Mouse (Mus musculus) cerebellum, adult 11 months (tissue): ENCODE measurements at regions not wholly inside any gene's neighbourhood (a gene's known extent, or its start where the extent isn't known, plus 50 kb on each side); places are given as distances from the start of the nearest gene placed in this dataset.

ENCODE experiments used
- DNase-seq: peaks from one replicate; pipeline ENCODE4 v3.0.0; 2022

DNA sequence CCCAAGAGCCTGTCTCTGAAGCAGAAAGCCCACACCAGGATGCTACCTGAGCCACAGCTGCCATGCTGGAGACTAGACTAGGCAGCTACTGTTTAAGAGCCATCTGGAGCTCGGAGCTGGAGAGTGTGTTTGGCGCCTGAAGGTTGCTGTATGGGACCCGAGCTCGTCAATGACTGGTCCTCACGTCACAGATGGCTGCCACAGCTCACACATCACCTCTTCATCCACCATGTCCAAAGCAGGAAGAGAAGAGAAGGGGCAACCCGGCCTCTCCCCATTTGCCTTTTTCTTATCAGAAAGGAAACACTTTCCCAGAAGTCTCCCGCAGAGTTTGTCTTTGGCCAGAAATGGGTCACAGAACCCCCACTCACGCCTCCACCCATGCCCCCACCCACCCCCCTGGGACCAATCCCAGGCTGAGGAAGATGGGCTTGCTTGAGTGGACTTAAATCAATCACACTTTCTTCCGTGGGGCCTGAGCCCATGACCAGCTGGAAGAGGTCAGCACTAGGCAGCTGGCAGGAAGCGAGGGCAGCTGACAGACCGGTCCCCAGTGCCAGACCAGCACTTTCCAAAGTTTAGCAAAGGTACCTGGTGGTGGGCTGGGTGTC is 53.5 kb upstream of the Ptpn1 start:
- DNase-seq: no peak

DNA sequence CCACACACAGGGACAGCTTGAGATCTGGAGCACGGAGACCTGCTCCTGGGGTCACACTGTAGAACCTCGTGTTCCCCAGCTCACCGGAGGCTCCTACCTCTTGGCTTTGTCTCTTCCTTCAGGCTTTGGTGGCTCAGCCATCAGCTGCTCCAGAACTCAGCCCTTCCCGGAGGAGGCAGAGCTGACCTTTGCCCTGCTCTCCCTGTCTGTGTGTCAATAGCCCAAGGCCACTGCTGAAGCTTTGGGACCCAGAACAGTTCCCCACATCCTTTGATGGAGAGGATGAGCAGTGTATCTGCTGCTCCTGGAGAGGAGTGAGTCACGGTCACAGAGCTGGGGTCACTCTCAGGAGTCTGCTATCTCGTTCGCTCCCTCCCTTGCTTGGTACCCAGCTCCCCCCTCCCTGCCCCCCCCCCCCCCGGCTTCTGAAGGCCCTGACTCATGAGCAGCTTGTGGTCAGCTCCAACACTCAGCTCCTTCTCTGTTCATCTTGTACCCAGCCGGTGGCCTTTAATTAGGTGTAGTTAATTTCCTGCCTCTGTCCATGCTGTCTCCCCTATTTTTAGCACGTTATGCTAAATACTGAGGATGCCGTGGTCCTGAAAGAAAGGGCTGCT is 54.5 kb upstream of the Ptpn1 start:
- no peak for DNase-seq

DNA sequence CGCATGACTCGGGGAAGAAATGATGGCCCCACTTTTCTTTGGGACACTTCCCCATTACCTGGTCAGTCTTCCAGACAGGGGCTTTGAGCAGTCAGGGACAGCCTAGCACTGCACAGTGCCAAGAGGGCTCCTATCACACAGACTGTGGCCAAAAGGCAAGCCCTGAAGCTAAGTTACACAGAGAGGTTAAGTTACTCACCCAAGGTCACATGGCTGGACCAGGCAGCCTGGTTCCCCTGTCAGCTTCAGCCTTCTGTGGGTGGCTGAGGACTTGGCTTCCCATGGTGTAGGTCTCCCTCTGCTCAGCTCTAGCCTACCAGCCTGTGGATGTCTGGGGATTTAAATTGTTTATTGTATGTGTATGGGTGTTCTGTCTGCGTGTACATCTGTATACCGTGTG is 59.4 kb upstream of the Ptpn1 start:
- DNase-seq: no peak

DNA sequence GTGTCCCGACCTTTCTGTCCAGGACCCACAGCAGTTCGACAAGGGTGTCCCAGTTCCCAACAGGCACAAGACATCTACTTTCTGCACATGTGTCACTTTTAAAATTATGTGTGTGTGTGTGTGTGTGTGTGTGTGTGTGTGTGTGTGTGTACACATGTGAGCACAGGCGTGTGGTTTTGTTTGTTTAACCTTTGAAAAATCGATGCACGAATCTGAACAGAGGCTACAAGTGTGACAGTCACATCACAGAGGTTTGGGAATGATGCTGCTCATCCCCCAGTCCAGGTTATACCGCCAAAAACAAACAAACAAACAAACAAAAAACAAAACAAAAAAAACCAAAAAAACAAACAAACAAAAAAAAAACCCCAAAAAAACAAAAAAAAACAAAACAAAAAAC is 61.7 kb upstream of the Ptpn1 start:
- no peak for DNase-seq

DNA sequence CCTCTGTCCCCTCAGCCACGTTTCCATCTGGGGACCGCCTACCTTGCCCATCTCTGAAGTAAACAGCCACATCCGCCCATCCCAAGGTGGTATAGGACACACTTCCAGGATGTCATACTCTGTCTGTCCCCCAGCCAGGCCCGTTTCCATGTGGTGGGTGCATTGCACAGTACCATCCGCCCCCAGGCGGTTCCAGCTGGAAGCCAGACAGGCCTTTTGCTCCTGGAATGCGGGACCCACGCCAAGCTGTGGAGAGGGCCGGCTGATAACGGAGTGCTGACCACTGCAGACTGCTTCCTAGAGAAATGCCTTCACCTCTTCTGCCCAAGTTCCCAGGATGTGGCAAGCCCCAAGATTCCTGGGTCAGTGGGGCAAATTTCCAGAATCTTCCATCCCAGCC is 65.1 kb upstream of the Ptpn1 start:
- DNase-seq: no peak

DNA sequence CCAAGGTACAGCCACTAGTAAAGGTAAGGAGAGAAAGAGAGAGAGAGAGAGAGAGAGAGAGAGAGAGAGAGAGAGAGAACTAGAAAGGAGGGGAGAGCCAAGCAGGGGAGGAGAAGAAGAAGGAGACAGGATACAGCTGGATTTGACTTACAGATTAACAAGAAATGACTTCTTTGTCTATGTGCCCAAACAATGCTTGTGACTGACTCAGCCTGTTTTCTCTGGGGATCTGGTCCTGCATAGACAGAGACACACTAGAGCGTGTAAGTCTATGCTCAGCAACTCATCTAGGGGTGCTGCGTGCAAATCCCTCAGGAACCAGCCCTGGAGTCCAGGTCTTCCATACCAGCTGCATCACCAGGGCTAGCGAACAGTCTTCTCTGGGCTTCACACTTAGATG is 66.3 kb upstream of the Ptpn1 start:
- no peak for DNase-seq

DNA sequence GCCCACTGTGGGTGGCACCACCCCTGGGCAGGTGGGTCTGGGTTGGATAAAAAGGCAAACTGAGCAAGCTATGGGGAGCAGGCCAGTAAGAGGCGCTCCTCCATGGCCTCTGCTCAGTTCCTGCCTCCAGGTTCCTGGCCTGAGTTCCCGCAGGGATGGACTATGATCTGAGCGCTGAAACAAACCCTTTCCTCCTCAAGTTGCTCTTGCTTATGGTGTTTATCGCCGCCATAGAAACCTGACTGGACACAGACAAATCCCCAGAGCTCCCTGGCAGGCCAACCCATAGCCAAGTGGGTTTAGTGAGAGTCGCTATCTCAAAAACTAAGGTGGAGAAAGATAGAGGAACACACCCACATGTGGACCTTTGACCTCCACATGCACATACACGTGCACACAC is 67.2 kb upstream of the Ptpn1 start:
- DNase-seq: no peak

DNA sequence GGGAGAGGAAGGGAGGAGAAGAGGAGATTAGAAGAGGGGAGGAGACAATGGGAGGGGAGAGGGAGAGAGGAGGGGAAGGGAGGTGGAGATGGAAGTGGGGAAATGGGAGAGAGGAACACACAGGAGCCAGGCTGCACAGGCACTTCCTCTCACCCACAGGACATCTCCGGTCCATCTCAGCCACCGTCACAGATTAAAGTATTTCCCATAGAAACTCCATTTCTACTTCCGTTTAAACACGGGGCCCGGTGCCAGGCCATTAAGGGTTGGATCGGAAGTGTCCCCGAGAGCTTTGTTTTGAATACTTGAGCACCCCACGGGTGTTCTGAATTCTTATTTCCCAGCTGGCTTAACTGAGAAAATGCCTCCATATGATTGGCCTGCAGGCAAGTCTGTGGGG is 67.6 kb upstream of the Ptpn1 start:
- DNase-seq: no peak

DNA sequence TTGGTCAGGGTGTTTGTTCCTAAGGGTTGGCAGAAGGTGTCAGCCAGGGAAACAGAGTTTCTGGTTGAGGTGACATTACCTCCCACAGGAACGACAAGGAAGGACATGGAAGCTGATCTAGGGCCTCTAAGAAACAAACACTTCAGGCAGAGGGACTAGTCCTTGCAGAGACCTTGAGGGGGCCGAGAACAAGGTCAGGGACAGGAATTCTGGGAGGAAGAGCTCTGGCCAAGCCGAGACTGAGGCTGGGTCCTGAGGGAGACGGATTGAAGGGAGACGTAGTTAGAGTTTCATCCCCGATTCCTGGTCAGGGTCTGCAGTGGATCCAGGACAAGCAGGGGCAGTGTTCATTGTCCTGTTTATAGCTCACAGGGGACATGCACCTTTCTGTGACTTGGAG is 68.2 kb upstream of the Ptpn1 start:
- no peak for DNase-seq

DNA sequence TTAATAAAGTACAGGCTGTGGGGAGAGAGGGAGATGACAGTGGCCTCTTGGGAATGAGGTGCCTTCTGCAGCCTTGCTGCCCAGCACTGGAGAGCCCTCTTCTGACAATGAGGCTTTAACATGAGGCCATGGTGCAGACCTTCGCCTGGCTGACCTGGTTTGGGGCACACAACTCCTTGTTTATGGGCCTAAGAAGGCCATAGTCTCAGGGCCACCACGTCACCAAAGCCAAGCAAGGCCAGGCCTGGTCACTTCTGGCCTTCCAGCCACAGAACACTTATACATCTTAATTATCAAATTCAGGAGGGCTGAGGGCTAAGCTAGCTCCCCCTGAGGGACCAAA is 70.7 kb upstream of the Ptpn1 start:
- DNase-seq: no peak

DNA sequence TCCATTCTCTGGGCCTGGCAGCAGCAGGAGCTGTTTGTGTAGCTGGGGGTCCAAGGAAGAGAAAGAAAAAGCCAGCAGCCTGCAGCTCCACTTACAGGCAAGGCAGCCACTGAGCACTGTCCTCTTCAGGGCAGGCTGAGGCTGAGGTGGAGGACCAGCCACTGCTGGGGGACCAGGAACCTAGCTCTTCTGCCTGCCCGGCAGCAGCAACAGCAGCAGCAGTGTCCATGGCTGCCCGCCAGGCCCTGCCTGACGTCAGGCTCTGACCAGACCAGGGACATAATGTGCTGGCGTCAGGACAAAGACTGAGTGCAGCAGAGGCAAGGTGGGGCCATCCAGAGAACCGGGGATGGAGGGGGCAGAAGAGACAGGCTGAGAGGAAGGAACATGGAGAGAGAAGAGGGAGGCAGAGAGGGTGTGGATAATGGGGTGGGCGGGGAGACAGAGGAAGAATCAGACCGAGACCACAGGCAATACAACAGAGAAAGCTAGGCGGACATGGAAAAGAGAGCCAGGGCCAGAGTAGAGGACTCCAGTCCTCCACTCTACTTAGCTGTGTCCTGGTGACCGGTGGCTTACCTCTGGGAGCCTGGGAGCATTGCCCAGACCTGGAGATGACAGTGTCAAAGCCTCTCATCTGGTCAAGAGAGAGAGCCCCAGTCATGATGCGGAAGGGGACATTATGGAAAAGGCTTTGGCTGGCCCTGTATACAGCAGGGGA is 71.2 kb upstream of the Ptpn1 start:
- DNase-seq: peak; percentile 12

DNA sequence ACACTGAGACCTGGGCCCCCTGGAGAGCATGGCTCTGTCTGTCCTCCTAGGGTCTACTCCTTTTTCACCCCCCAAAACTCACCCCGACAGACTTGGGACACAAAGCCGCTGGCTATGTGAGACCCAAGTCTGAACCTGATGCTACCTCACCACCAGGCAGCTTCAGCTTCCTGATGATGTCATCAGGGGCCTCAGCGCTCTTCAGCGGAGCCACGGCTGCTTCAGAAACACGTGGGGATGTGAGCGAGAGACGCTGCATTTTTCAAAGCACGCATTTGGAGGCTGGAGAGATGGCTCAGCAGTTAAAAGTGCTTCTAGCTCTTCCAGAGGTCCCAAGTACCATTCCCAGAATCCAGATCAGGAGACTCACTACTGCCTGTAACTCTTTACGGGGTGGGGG is 72.3 kb upstream of the Ptpn1 start:
- no peak for DNase-seq

DNA sequence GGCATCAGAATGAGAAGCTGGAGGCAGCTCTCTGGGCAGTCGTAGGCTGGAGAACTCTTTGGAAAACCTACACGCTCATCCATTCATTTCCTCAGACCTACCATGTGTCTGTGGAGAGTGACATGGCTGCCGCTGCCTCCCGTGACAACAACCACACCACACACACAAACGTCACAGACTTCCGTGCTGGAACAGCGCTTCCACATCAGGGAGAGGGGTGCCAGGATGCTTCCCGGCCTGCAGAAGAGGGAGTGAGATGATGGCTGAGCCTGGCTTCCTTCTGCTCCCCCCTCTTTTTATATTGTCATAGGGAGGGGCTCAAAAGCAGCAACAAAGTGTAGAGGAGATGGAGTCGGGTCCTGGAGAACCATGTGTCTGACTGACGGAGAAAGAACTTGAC is 73.5 kb upstream of the Ptpn1 start:
- DNase-seq: no peak

DNA sequence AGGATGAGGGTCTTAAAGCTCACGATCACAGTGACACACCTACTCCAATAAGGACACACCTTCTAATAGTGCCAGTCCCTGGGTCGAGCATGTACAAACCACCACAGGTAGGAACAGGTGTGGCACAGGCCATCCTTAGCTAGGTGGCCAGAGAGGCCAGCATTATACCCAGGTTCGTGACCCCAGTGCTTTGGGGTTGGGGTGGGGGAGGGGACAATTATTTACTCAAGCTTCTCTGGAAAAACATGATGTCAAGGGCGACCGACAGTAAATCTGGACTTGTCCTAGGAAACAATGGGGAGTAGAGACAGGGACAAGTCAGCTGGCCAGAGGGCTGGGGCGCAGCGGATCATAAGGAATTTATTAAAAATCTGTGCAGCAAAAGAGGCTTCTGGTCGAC is 73.9 kb upstream of the Ptpn1 start:
- DNase-seq: no peak

DNA sequence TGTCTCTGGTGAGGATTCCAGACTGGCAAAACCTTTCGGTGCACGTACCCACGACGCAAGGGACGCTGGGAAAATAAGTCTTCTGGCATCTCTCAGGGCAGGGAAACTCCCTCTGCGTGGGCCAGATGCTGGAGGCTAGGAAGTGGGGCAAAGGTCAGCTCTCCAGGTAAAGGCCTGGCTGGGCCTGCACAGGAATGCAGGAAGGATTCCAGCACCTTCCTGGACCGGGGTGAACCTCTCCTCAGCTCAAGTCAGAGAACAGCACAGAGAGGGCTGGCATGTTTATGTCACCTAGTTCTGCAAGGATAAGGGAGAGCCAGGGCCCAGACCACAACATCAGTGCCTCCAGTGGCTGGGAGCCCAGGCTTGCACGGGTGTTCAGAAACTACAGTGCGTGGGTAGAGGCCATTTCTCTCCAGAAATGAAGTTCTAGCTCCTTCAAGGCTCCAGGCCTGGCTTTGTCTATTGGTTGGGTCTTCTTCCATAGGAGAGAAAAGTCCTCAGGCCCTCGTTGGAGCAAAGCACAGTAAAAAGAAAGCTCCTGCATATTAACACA is 74.9 kb upstream of the Ptpn1 start:
- no peak for DNase-seq

DNA sequence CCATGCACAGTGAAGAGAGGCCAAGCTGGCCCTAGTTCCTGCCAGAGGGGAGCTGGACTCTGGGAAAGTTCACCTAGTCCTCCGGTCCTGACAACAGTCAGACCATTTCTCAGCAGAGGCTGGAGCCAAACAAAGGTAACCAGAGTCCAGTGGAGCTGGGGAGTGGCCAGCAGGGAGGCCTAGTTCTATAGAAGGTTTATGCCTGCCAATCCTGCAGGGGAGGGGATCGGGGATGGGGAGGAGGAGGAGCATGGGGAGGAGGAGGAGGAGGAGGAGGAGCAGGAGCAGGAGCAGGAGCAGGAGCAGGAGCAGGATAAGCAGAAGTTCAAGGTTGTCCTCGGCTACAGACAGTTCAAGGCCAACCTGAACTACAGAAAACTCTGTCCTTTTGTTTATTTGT is 75.8 kb upstream of the Ptpn1 start:
- no peak for DNase-seq

DNA sequence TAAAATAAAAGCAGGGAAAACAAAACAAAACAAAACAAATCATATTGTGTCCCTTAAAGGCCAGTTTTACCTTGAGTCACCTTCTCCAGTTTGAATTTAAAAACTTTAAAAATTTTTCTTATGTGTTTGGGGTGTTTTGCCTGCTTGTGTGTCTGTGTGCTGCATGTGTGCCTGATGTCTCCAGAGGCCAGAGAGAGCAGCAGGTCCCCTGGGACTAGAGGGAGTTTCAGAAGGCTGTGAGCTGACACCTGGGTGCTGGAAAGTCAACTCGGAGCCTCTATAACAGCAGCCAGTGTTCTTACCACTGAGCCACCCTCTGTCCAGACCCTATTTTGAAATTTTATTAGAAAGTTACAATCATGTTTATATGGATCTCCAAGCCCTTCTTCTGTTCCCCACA is 77.8 kb upstream of the Ptpn1 start:
- no peak for DNase-seq

DNA sequence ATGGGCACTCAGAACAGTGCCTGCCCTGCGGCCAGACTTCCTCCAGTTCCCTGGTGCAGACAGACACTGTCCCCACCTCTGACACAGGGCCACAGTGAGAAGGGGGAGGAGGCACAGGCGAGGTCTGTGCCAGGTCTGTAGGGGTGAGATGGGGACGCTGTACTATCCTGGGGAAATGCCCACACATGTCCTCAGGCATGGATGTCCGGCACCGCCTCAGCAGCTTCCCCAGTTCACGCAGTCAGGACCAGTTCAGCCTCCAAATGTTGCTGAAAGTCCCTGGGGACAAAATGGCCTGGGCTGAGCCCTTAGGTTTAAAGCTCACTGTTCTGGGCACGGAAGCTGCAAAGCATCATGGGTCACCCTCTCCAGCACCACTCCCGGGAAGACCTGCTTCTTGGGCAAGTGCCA is 78.4 kb upstream of the Ptpn1 start:
- DNase-seq: no peak

DNA sequence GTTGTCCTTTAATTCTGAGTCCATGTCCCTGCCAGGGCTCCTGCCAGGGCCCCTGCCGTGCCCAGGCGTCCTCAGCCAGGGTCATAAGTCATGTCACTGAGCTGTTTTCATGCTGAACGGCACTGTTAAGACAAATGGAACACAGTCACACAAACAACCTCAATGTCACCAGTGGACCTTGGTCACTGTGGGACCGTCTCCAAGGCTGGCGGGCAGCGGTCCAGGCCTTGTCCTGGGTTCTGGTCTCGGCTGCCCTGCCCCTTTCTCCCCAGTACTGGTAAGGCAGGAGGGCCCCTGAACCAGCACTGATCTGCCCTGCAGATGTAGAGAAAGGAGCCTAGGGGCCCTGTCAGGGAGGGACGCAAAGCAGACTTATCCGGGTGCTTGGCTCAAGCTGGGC is 79.3 kb upstream of the Ptpn1 start:
- no peak for DNase-seq

DNA sequence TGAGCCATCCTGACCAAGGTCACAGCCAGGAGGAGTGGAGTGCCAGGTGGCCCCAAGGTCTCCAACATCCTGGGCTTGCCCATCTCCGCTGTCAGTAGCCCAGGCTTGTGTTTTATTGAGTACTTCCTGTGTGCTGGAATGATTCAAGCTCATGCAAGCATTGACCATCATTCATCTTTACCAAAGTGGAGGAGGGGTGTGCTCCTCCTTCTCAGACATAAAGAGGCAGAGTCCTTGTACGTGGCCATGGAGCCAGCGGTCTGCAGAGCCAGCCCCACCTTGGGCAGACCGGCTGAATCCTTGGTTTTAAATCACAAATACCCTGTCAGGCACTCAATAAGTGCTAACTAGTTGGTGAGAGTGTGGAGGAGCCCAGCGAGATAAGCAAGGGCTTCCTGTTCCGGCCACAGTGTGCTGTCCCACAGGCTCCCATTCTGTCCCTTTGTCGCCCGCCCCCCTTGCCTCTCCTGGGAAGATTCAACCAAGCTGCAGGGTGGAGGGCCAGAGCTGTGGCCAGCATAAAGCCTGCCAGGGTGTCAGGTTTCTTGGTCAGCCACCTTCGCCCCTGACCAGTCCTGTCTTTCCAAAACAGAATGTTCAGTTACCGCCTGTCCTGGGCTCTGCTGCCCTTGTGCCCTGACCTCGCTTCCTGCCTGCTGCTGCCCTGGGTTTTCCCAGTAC is 80.5 kb upstream of the Ptpn1 start:
- DNase-seq: no peak

DNA sequence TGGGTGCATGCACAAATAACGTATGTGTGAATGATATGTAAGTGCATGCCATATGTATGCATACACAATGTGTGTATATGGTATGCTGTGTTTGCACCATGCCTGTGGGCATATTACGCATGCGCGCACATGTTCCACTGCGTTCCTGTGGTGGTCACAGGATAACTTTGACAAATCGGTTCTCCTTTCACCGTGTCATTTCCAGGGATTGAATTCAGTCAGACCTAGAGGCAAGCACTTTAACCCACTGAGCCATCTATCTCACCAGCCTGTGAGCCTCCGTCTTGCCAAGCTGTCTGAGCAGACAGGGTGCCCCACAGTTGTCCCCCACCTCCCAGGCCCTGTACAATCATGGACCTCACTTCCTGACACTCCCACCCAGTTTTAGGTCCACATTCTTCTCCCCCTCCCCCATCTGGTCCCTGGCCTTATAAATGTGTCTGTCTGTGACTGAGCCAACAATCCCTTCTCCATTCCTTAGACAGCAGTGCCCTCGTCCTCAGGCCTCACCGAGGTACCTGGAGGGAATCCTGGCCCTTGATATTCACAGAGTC is 81.8 kb upstream of the Ptpn1 start:
- DNase-seq: no peak

DNA sequence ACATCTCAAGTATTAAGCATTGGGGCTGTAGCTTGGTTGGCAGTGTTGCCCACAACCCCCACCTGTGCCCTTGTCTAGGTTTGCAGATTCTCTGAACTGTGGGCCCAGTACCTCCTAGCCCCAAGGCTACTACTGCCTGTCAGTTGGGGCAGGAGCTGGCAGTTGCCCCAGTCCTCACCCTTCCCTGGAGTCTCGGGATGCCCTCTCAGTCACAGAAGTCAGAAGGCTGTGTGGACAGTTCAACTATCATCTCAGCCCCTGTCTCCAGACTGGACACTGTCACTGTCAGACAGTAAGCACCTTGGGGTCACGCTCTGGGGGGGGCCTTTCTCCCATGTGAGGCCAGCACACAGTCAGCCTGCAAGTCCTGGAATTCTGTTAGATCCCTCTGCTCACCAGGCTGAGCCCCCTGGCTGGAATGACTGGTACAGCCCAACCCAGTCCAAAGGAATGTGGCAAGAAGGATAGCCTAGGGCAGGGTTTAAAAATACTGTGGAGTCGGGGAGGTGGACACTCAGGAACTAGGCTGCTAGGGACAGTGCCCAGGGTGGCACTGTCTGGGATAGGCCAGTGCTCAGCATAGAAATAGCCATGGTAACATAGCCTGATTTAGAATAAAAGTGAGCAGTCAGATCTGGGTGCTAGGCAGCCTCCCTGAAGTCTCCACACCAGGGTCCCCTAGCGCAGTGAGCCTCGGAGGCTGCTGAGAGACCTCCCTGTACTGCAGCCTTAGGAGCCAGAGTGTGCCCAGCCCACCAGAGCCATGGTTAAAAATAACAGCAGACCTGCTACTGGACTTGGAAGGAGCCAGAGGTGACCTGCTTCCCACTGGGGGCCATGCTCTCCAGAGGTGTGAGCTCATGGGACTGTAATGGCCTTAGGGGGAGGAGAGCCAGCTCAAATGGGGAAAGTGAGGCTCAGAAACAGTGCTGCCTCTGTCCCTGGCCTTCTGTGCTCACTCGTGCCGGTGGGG is 83.1 kb upstream of the Ptpn1 start:
- DNase-seq: no peak
